Mouse (Mus musculus) megakaryocyte, embryonic 14.5 days (primary cell): ENCODE data around the gene Slc41a2. TPM values are rescaled to one million over a fixed set of nuclear protein-coding genes. Genes with fewer than 3 reads are reported as not detected.

Experiments used
- H3K27me3 ChIP-seq: replicated peaks from 2 replicates; pipeline ENCODE3; 2012; ENCODE audit warnings: inconsistent platforms
- H3K36me3 ChIP-seq: replicated peaks from 2 replicates; pipeline ENCODE3; 2012; ENCODE audit warnings: low read length, inconsistent platforms, mixed read lengths
- H3K4me1 ChIP-seq: 2 replicates; pipeline ENCODE4 v1.6.1; 2012; ENCODE audit warnings: inconsistent platforms
- H3K4me3 ChIP-seq: replicated peaks from 2 replicates; pipeline ENCODE3; 2012; ENCODE audit warnings: moderate library complexity, mild to moderate bottlenecking, inconsistent platforms
- H3K9me3 ChIP-seq: 2 replicates; pipeline ENCODE4 v1.6.1; 2012; ENCODE audit warnings: inconsistent platforms
- FLI1 ChIP-seq: IDR thresholded peaks from 2 replicates; pipeline ENCODE4 v1.6.1; 2012; ENCODE audit warnings: low read length, inconsistent platforms, mixed read lengths
- GATA1 ChIP-seq: IDR thresholded peaks from 3 replicates; pipeline ENCODE4 v1.6.1; 2012; ENCODE audit warnings: mixed read lengths, low read length, inconsistent platforms, borderline replicate concordance
- polyA plus RNA-seq: library from polyadenylated mRNA; stranded (reverse); fragments of >175 nt; gene quantifications from 2 replicates; pipeline ENCODE4 v1.2.3, GENCODE M21; 2012; ENCODE audit warnings: low replicate concordance; ENCODE audit not compliant: insufficient read depth

Gene Slc41a2
- polyA plus RNA-seq, 1 experiment = 0.02 TPM

DNA sequence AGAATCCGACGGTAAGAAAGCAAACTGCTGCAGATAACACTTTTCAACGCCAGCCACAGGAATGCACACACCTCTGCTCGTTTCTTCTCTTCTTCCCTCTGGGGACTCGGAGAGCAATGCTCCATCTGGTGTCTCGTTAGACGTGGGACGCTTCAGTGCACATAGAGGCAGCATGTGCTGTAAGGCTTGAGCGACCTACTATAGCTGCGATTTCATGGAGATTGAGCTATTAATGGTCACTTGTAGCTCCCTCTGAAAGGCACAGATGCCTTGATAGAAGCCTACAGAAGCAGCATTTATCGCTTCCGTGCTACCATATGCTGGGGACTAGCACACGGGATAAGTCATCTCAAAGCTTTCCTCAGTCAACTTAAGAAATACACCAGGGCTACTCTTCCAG, 71.0 kb downstream of the Slc41a2 start:
- Histone ChIP-seq H3K36me3 (no peaks in the 10 kb centered on the region), H3K4me3 (no peak overlapping the region), H3K9me3 (peaks cover 10% of the 10 kb centered on the region), H3K4me1 (peaks cover 3% of the 10 kb centered on the region; the same call in 1 of the 2 replicates), H3K27me3 (peaks cover 13% of the 10 kb centered on the region)
- TF ChIP-seq FLI1 (no peak), GATA1 (no peak)

DNA sequence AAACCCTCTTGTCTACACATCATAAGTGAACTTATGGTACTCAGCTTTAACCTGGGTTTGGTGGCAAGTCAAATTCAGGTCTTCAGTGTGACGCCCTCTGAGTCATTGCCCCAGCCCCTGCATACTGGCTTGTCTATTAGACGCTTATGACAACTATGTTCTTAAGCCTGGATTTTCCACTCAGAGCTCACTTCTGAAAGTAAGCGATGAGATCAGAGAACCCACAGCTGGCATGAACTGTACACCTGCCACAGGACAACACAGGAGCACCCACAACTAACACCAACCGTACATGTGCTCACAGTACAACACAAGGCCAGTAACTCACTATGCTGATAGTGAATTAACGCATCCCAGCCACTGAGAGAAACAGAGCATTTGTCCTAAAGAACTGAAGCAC, 71.4 kb downstream of the Slc41a2 start:
- H3K9me3 ChIP-seq = peaks cover 15% of the 10 kb centered on the region
- peaks cover 3% of the 10 kb centered on the region; the same call in 1 of the 2 replicates for H3K4me1 ChIP-seq
- H3K4me3 ChIP-seq = no peak overlapping the region
- TF ChIP-seq FLI1 (no peak), GATA1 (no peak)
- peaks cover 13% of the 10 kb centered on the region for H3K27me3 ChIP-seq
- H3K36me3 ChIP-seq = no peaks in the 10 kb centered on the region

DNA sequence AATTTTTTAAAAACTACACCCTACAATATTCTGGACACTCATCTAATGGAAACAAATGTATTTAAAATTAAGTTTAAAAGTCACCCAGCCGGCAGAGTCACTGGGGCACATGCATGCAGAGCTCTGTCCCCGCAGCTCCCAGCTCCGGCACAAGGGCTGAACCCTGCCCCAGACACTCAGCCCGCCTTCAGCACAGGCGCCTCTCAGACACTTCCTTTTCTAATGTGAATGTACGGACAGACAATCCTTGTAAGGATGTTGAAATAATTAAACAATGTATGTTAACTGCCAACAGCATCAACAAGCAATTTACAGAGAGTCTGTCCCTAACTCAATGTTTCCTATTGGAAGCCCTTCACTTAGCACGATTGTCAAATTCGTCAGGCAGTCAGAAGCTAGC, 73.0 kb downstream of the Slc41a2 start:
- TF ChIP-seq GATA1 (no peak), FLI1 (no peak)
- H3K4me1 ChIP-seq = no peaks in the 10 kb centered on the region
- peaks cover 15% of the 10 kb centered on the region for H3K9me3 ChIP-seq
- H3K36me3 ChIP-seq = no peaks in the 10 kb centered on the region
- H3K27me3 ChIP-seq = peaks cover 15% of the 10 kb centered on the region
- H3K4me3 ChIP-seq = no peak overlapping the region

DNA sequence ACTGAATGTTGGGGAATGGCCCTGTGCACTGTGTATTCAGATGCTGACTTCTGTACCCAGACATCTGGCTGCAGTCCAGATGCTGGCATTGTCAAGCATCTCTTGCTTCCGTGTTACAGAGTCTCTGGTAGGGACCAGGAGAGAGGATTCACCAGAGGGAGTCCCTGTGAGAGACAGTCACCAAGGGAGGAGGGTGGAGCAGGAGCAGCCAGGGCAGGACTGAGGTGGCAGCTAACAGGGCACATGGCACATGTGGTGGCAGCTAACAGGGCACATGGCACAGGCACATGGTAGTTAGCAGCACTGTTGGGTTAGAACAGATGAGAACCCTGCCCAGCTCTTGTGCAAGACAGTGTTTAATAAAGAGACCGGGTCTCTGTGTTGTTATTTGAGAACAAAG, 73.6 kb downstream of the Slc41a2 start:
- no peak for TF ChIP-seq GATA1
- TF ChIP-seq FLI1 = no peak
- Histone ChIP-seq H3K9me3 (peaks cover 15% of the 10 kb centered on the region), H3K4me1 (no peaks in the 10 kb centered on the region), H3K4me3 (peak overlapping the region; percentile 35), H3K36me3 (no peaks in the 10 kb centered on the region), H3K27me3 (peaks cover 15% of the 10 kb centered on the region)

DNA sequence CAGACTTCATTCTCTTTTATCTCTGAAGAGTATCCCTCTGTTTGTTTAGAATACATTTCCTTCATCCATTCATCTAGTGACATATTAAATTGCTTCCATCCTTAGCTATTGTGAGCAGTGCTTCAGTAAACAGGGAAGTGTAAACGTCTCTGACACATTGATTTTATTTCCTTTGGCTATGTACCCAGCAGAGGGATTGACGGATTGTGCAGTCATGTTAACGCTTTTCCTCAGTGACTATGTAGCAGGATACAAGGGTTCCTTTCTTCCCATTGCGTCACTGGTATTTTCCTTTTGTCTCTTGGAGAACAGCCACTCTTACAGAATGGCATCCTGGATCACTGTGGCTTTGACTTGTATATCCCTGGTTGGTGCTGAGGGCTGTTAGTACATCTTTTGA, 76.4 kb downstream of the Slc41a2 start:
- TF ChIP-seq GATA1 = no peak
- no peaks in the 10 kb centered on the region for H3K4me1 ChIP-seq
- peaks cover 15% of the 10 kb centered on the region for H3K9me3 ChIP-seq
- H3K36me3 ChIP-seq = no peaks in the 10 kb centered on the region
- H3K27me3 ChIP-seq = peaks cover 20% of the 10 kb centered on the region
- no peak overlapping the region for H3K4me3 ChIP-seq

DNA sequence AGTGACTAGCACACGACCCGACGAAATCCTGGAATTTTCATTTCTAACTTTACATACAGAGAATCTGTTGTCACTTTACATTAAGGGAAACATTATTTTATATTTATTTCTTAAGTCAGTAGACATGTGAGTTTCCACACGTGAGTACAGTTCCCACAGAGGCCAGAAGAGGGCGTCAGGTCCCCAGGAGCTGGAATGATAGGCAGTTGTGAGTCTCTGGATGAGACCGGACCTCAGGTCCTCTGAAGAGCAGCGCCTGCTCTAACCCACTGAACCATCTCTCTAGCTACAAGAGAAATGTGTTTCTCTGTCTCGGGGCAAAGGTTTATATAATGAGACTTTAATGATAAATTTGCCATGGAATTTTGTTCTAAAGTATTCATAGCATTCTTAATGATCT, 86.3 kb downstream of the Slc41a2 start:
- TF ChIP-seq GATA1 (no peak), FLI1 (no peak)
- no peaks in the 10 kb centered on the region for H3K4me1 ChIP-seq
- H3K4me3 ChIP-seq = no peak overlapping the region
- H3K9me3 ChIP-seq = no peaks in the 10 kb centered on the region
- peaks cover 14% of the 10 kb centered on the region for H3K27me3 ChIP-seq
- no peaks in the 10 kb centered on the region for H3K36me3 ChIP-seq

DNA sequence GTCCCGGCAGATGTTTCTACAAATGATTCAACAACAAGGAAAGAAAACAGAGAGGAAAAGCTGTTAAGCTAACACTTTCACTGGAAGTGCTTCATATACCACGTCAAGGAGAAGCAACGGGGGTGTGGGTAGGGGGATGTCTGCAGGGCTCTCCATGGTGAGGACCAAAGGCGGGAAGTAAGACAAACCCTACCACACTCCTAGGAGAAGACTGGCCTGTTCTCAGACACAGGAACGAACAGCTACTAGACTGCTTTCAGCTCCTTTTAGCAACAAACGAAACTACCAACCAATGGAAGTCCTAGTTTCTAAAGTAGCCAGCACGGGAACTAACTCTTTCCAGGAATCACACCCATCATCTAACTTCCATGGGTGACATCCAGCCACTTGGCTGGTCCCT, 89.6 kb downstream of the Slc41a2 start:
- TF ChIP-seq GATA1 = no peak
- TF ChIP-seq FLI1 = no peak
- H3K36me3 ChIP-seq = no peaks in the 10 kb centered on the region
- H3K4me3 ChIP-seq = no peak overlapping the region
- peaks cover 11% of the 10 kb centered on the region for H3K27me3 ChIP-seq
- H3K9me3 ChIP-seq = no peaks in the 10 kb centered on the region
- no peaks in the 10 kb centered on the region for H3K4me1 ChIP-seq

DNA sequence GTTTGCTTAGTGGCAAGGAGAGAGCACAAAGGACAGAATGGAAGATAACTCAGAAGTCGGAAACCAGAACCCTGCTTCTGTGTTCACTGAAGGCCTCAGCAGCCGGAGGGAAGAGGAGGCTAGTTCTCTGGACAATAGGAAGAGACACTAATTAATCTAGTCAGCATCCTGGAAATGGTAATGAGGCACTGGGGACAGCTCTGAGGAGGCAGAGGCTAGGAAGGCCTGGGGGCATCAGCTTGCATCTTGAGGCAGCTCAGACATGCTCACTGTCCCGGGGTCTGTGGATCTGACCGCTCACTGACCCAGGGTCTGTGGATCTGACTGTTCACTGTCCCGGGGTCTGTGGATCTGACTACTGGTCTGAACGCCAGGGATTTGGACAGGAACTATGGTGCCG, 92.0 kb downstream of the Slc41a2 start:
- Histone ChIP-seq H3K36me3 (no peaks in the 10 kb centered on the region), H3K4me3 (no peak overlapping the region), H3K27me3 (peaks cover 19% of the 10 kb centered on the region), H3K9me3 (no peaks in the 10 kb centered on the region), H3K4me1 (peaks cover 3% of the 10 kb centered on the region; the same call in 1 of the 2 replicates)
- TF ChIP-seq GATA1 = no peak
- TF ChIP-seq FLI1 = no peak

DNA sequence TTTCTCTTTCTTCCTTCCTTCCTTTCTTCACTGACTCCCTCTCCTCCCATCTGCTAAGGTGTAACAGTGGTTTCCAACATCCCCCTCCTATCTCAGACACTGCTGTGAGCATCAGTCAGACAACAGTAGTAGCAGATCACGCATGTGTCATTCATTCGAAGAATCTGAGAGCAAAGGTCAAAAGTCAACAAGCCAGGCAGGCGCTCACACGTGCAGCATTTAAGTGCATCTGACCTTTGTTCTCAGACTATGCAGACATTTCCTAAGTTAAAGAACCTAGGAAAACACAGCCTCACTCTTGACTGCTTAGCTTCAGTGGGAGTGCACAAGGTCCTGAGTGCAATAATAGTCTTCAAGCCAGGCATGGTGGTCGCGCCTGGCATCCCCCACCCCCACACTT, 93.6 kb downstream of the Slc41a2 start:
- Histone ChIP-seq H3K27me3 (peaks cover 25% of the 10 kb centered on the region), H3K36me3 (no peaks in the 10 kb centered on the region), H3K9me3 (no peaks in the 10 kb centered on the region), H3K4me1 (peaks cover 3% of the 10 kb centered on the region; the same call in 1 of the 2 replicates), H3K4me3 (no peak overlapping the region)
- TF ChIP-seq GATA1 (no peak), FLI1 (no peak)

DNA sequence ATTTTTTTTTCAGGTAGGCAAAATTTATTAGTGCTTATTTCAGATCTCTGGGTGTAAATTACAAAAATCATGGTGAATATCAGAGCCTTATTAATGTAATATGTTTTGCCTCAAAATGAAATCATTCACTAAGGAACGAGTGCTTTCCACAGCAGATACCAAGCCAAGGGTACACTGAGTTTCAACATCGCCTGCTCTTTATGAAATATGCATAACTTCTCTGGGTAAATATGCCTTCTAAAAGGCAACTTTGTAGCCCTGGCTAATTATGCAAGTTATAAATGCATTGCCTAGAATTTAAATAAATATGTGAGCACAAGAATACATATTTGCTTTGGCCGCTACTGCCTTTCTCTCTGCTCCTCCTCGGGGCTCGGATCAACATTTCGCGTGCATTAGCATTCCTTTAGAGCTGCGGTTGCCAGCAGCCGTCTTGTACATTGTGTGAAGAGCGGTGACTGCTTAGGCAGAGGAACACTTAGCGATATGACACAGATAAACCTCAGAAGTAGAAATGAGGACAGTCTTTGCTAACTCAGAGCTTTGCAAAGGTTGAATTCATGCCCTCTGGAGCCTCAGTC, 95.5 kb downstream of the Slc41a2 start:
- H3K4me3 ChIP-seq = no peak overlapping the region
- no peaks in the 10 kb centered on the region for H3K9me3 ChIP-seq
- peaks cover 3% of the 10 kb centered on the region; the same call in 1 of the 2 replicates for H3K4me1 ChIP-seq
- no peaks in the 10 kb centered on the region for H3K36me3 ChIP-seq
- TF ChIP-seq GATA1 = no peak
- H3K27me3 ChIP-seq = peaks cover 21% of the 10 kb centered on the region

DNA sequence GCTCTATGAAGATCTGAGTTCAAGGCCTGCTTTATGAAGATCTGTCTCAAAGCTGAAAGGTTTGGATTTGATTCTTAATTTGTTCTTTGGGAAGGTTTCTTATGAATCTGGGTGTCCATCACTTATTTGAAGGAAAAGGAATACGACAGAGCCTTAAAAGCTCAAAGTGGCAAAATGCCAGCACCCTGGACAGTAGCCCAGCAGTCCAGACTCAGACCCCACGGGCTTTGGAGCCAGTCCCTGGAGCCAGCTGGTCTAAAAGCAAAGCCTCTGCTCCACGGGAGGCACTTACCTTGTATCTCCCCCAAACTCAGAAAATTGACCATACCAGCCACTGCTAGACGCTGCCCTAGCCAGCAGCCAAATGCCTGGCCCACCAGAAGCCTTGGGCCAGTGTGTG, 103.3 kb downstream of the Slc41a2 start:
- no peak for TF ChIP-seq FLI1
- TF ChIP-seq GATA1 = no peak
- Histone ChIP-seq H3K4me3 (no peak overlapping the region), H3K36me3 (no peaks in the 10 kb centered on the region), H3K4me1 (peaks cover 24% of the 10 kb centered on the region), H3K27me3 (peaks cover 2% of the 10 kb centered on the region), H3K9me3 (peaks cover 4% of the 10 kb centered on the region; the same call in 1 of the 2 replicates)
